Mouse (Mus musculus) WW6 (cell line): ENCODE results near the gene BC024978.
A peak's percentile ranks its signal among the peaks of the same experiment; 100 is the strongest.

Experiments
- DNase-seq: peaks from one replicate; pipeline ENCODE4 v3.0.0-alpha.2; 2013; ENCODE audit warnings: low read depth, low spot score

Gene BC024978

GRCm38 (mm10) chr7:27177942-27178323 is 17.6 kb upstream of the BC024978 start:
- DNase-seq: no peak

- DNase-seq: peak; percentile 98
These were observed 17.0 kb upstream of the BC024978 start, which contains the start of gene Rab4b for GRCm38 (mm10) chr7:27178324-27179216. Rab4b (minus strand) TSS chr7:27178896.

GRCm38 (mm10) chr7:27179217-27179918 is 16.2 kb upstream of the BC024978 start:
- no peak for DNase-seq

- DNase-seq: no peak
These were observed 15.5 kb upstream of the BC024978 start for GRCm38 (mm10) chr7:27180036-27180435.

- DNase-seq: no peak
These were observed 14.5 kb upstream of the BC024978 start, which contains the start of the genes Gm21983 and Mia for GRCm38 (mm10) chr7:27180837-27181695. Gm21983 (minus strand) TSS chr7:27181086. Mia (minus strand) TSS chr7:27181157.

- DNase-seq: no peak
These were observed 13.1 kb upstream of the BC024978 start for GRCm38 (mm10) chr7:27182498-27182897.

- peak; percentile 56 for DNase-seq
These were observed 10.6 kb upstream of the BC024978 start for GRCm38 (mm10) chr7:27184964-27185363.

- no peak for DNase-seq
These were observed 9.6 kb upstream of the BC024978 start for GRCm38 (mm10) chr7:27185986-27186385.

GRCm38 (mm10) chr7:27189271-27189931 is 6.2 kb upstream of the BC024978 start:
- DNase-seq: peak; percentile 42

- DNase-seq: no peak
These were observed 3.1 kb upstream of the BC024978 start for GRCm38 (mm10) chr7:27192434-27192833.

GRCm38 (mm10) chr7:27193731-27194130 is 1.9 kb upstream of the BC024978 start:
- no peak for DNase-seq

- DNase-seq: no peak
These were observed 1.6 kb downstream of the BC024978 start for GRCm38 (mm10) chr7:27197136-27197535.

GRCm38 (mm10) chr7:27197634-27198033 is 2.1 kb downstream of the BC024978 start:
- no peak for DNase-seq

GRCm38 (mm10) chr7:27198355-27198754 is 2.8 kb downstream of the BC024978 start:
- DNase-seq: no peak

- DNase-seq: no peak
These were observed 3.2 kb downstream of the BC024978 start for GRCm38 (mm10) chr7:27198779-27199178.

- DNase-seq: no peak
These were observed 8.3 kb downstream of the BC024978 start for GRCm38 (mm10) chr7:27203730-27204449.

- no peak for DNase-seq
These were observed 17.0 kb downstream of the BC024978 start for GRCm38 (mm10) chr7:27212626-27213025.

GRCm38 (mm10) chr7:27218586-27218985 is 23.0 kb downstream of the BC024978 start:
- DNase-seq: no peak

GRCm38 (mm10) chr7:27219937-27220336 is 24.4 kb downstream of the BC024978 start:
- no peak for DNase-seq

- DNase-seq: no peak
These were observed 26.4 kb downstream of the BC024978 start for GRCm38 (mm10) chr7:27221939-27222338.
